In the genomic region with DNA sequence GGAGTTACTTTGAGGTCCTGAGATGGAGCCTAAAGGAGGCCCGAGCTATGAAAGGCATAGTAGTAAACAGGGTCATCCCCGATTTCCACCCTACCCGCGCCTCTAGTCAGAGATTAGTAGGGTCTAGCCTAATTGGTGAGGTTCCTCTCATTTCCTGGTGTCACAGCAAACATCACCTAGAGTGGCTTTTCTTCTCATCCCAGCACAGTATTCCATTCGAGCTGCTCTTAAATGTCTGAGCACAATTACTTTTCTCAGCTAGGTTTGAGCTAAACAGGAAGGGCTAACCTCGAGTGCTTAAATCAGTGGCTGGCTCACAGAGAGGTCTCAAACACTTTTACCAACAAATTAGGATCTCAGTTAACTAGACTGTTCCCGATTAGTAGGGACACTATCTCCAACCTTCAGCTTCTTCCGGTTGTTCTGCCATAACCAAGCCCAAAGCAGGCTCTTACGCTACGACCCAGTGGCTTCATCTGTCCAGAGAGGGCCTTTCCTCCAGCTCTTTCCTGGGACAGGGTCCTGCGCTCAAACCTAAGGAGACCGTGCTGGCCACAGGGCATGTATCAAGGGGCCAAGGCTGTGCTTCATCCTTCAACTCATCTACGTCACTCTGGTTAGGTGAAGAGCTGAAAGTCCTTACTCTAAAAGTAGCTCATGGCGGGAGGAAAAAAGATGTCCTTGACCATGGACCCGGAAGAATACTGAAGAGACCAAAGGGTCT, we compare ENCODE assay signal across 8 mouse cellular contexts. TPM values are rescaled to one million over a fixed set of nuclear protein-coding genes. Genes with fewer than 3 reads are reported as not detected.
DNase-seq lines count a peak whose midpoint lies in the region; ATAC-seq and TF ChIP-seq lines count a peak whose summit lies in the region.

No protein-coding gene starts in this region.

- peak overlapping the region; percentile 48; the same call in 1 of the 2 replicates for H3K9ac ChIP-seq in lung, embryonic 14.5 days
- peak overlapping the region; percentile 57 for H3K9ac ChIP-seq in limb, embryonic 11.5 days (ENCODE audit: low read length)
- H3K9ac ChIP-seq in neural tube, embryonic 15.5 days (replicated peaks) = peak overlapping the region; percentile 50

- peaks cover 12% of the 10 kb centered on the region; the same call in 1 of the 2 replicates for H3K4me1 ChIP-seq in lung, embryonic 14.5 days (ENCODE audit: insufficient read depth)
- peaks cover 38% of the 10 kb centered on the region for H3K4me1 ChIP-seq in erythroblast, embryonic 14.5 days (ENCODE audit: control insufficient read depth)
- H3K4me1 ChIP-seq in limb, embryonic 11.5 days (ENCODE audit: control insufficient read depth, insufficient read depth, low read length) = peaks cover 11% of the 10 kb centered on the region
- H3K4me1 ChIP-seq in neural tube, embryonic 15.5 days = peaks cover 29% of the 10 kb centered on the region

- TF ChIP-seq CTCF in lung, embryonic 14.5 days (IDR thresholded peaks at IDR 0.05; ENCODE audit: low read depth) = no peak

- 60% methylated on average over 15 of the region's 15 CpGs for WGBS in lung, embryonic 14.5 days
- 61% methylated on average over 15 of the region's 15 CpGs for WGBS in limb, embryonic 11.5 days
- WGBS in neural tube, embryonic 15.5 days = 59% methylated on average over 15 of the region's 15 CpGs

- peak overlapping the region; percentile 60 for H3K4me2 ChIP-seq in lung, embryonic 14.5 days
- H3K4me2 ChIP-seq in limb, embryonic 11.5 days (ENCODE audit: low read depth, severe bottlenecking) = peak overlapping the region; percentile 50
- peak overlapping the region; percentile 62 for H3K4me2 ChIP-seq in neural tube, embryonic 15.5 days

- H3K36me3 ChIP-seq in lung, embryonic 14.5 days (ENCODE audit: insufficient read depth) = peaks cover 34% of the 10 kb centered on the region
- H3K36me3 ChIP-seq in erythroblast, embryonic 14.5 days (ENCODE audit: control insufficient read depth) = peaks cover 39% of the 10 kb centered on the region
- peaks cover 22% of the 10 kb centered on the region for H3K36me3 ChIP-seq in limb, embryonic 11.5 days (ENCODE audit: control insufficient read depth, insufficient read depth, low read length)
- H3K36me3 ChIP-seq in neural tube, embryonic 15.5 days = peaks cover 28% of the 10 kb centered on the region

- H3K9me3 ChIP-seq in lung, embryonic 14.5 days (ENCODE audit: low read depth, low read length) = no peaks in the 10 kb centered on the region
- H3K9me3 ChIP-seq in erythroblast, embryonic 14.5 days (ENCODE audit: control insufficient read depth, low read length) = no peaks in the 10 kb centered on the region
- no peaks in the 10 kb centered on the region for H3K9me3 ChIP-seq in limb, embryonic 11.5 days (ENCODE audit: control insufficient read depth, low read length)
- H3K9me3 ChIP-seq in neural tube, embryonic 15.5 days (replicated peaks) = no peaks in the 10 kb centered on the region

- H3K27me3 ChIP-seq in lung, embryonic 14.5 days (ENCODE audit: insufficient read depth, low read length) = no peaks in the 10 kb centered on the region
- H3K27me3 ChIP-seq in erythroblast, embryonic 14.5 days (ENCODE audit: control insufficient read depth) = peaks cover 7% of the 10 kb centered on the region
- H3K27me3 ChIP-seq in limb, embryonic 11.5 days (ENCODE audit: control insufficient read depth, insufficient read depth, low read length) = no peaks in the 10 kb centered on the region
- H3K27me3 ChIP-seq in neural tube, embryonic 15.5 days (replicated peaks) = no peaks in the 10 kb centered on the region

- H3K4me3 ChIP-seq in lung, embryonic 14.5 days (ENCODE audit: low read depth, low read length) = peak overlapping the region; percentile 96
- peak overlapping the region; percentile 90 for H3K4me3 ChIP-seq in erythroblast, embryonic 14.5 days (replicated peaks)
- peak overlapping the region; percentile 97 for H3K4me3 ChIP-seq in limb, embryonic 11.5 days (ENCODE audit: low read depth, low read length)
- H3K4me3 ChIP-seq in neural tube, embryonic 15.5 days (replicated peaks) = peak overlapping the region; percentile 86

- no peak for DNase-seq in lung, embryonic 14.5 days
- DNase-seq in lung, postnatal 4 days = no peak
- no peak for DNase-seq in limb, embryonic 11.5 days (ENCODE audit: low spot score)
- DNase-seq in adrenal gland, postnatal 10 days = no peak
- no peak for DNase-seq in left cerebral cortex, postnatal 25 days (ENCODE audit: low spot score in 2 of 2)
- DNase-seq in thymus, postnatal 36 days = no peak

- ATAC-seq in lung, embryonic 14.5 days (ENCODE audit: insufficient read depth) = 0 out of 2 replicates have a peak, but pooled peaks have one; percentile 0
- peak; percentile 9; the same call in 1 of the 2 replicates for ATAC-seq in limb, embryonic 11.5 days (ENCODE audit: insufficient number of reproducible peaks, low FRiP score, low TSS enrichment, low read depth)
- ATAC-seq in neural tube, embryonic 15.5 days (ENCODE audit: low FRiP score) = peak; percentile 42; the same call in 1 of the 2 replicates

- H3K27ac ChIP-seq in lung, embryonic 14.5 days (ENCODE audit: low read depth) = 0 out of 2 replicates have a peak overlapping the region, but pooled peaks have one; percentile 61
- H3K27ac ChIP-seq in limb, embryonic 11.5 days (replicated peaks; ENCODE audit: low read depth, low read length) = no peak overlapping the region
- H3K27ac ChIP-seq in neural tube, embryonic 15.5 days (replicated peaks) = peak overlapping the region; percentile 79

- intact Hi-C loops in left cerebral cortex, postnatal 25 days (cut with DNase I) = loop anchor here (2.0 to 10.0 kb wide), 3 partner anchors 107 to 481 kb away; a partner anchor contains a TSS

RNA-seq across cellular contexts. Expression of a gene that starts 0.6 kb away (rescaled TPM):
- 1,388 and 1,408 TPM in 2 replicates for polyA plus RNA-seq in lung, embryonic 14.5 days (2014; fragmentation: Nextera tagmentation; extraction: Ambion mirVana)
- polyA plus RNA-seq in erythroblast, embryonic 14.5 days (2012) = 31.7 and 36.7 TPM in 2 replicates
- 1,441 and 1,453 TPM in 2 replicates for polyA plus RNA-seq in limb, embryonic 11.5 days (2014; fragmentation: Nextera tagmentation; extraction: Ambion mirVana)
- polyA plus RNA-seq in neural tube, embryonic 15.5 days (2015; fragmentation: Nextera tagmentation; extraction: Ambion mirVana) = 750 and 812 TPM in 2 replicates
- 1,000 to 10,000 TPM; 1,406 to 1,408 TPM for total RNA-seq in adrenal gland, postnatal 10 days (2021)
- 100 to 1,000 TPM; 474 to 482 TPM for total RNA-seq in left cerebral cortex, postnatal 25 days (2021)

Comparison
In these comparisons a context has a peak if more than half of its experiments do, and no peak if none do; other contexts are left out.
1. RNA of a gene that starts 0.6 kb away (polyA plus RNA-seq): 1,441 to 1,453 TPM in limb, embryonic 11.5 days, 1,388 to 1,408 TPM in lung, embryonic 14.5 days and 750 to 812 TPM in neural tube, embryonic 15.5 days; 31.7 to 36.7 TPM in erythroblast, embryonic 14.5 days; every median in the first group is over 10 times any median in the second.
2. Peak in every context shown above with its lines, with median percentiles within 50 percentile points of each other: ATAC-seq, H3K4me2 ChIP-seq, H3K4me3 ChIP-seq and H3K9ac ChIP-seq.